Mouse (Mus musculus) spleen, adult 2 months (tissue): ENCODE measurements around the gene Slc4a1.

Experiments
- CTCF ChIP-seq: fragments of 200-500 bp; IDR thresholded peaks from 2 replicates; pipeline ENCODE4 v1.5.1; 2011; ENCODE audit warnings: mild to moderate bottlenecking, inconsistent platforms; ENCODE audit not compliant: insufficient read depth, insufficient read length, insufficient replicate concordance; ENCODE audit errors: extremely low read depth
- POLR2A ChIP-seq: fragments of 200-500 bp; IDR thresholded peaks from 2 replicates; pipeline ENCODE4 v1.6.1; 2011; ENCODE audit warnings: low read depth, low read length, inconsistent platforms

DNA sequence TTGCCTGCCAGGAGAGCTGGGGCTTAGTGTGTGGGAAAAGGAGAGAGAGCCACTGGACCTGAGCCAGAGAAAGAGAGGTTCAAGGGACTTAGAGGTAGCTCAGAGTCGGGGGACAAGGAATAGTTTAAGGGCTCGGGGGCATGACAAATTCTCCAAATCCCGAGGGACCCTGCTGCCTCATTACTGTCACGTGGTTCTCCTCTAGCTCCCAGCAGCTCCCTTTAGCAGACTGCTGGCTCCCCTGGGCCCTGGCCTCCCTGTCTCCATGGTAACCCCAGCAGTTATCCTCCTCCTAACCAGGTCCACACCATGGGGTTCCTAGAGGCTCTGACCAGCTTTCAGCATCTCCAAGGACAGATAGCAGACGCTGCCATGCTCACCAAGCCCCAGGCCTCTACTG is 29.2 kb upstream of the Slc4a1 start:
- TF ChIP-seq CTCF (no peak), POLR2A (no peak)
